Mouse (Mus musculus) lung, adult 2 months (tissue): ENCODE data around the gene Prelid1.

Experiments
- CTCF ChIP-seq: fragments of 200-500 bp; IDR thresholded peaks from 2 replicates; pipeline ENCODE4 v1.5.1; 2011; ENCODE audit warnings: mild to moderate bottlenecking, low read length, control low read depth; ENCODE audit not compliant: insufficient read depth
- POLR2A ChIP-seq: fragments of 200-500 bp; IDR thresholded peaks from 2 replicates; pipeline ENCODE4 v1.6.1; 2011; ENCODE audit warnings: low read depth, mild to moderate bottlenecking, control low read depth, low read length, borderline replicate concordance; ENCODE audit errors: extremely low read depth

DNA sequence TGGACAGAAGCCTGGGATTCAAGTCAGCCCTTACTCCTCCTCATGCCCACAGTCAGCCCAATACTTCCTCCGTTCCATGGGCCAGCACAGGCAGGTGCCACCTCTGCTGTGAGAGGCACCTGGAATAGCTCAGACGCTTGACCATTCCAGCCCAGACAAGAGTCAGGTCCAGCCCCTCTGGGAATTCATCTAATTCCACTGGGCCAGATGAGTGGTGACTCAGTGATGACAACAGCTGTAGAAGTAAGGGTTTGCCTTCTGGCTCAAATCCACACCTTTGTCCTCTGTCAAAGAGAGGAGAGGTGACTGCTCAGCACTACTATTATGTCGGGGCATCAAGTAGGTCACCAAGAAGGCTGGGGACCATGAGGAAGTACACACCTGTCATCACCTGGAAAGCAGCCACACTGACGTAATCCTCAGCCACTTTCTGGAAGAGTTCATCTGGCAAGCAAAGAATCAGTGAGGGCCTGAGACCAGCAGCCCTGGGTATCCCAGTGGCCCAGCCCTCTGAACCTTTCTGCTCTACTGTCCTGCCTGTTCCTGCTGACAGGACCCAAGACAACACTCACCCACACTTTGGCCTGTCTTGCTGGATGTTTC lies at the start of gene Prelid1:
- no peak for TF ChIP-seq CTCF
- TF ChIP-seq POLR2A: no peak
